Mouse (Mus musculus) spleen, adult 2 months (tissue): Measurements from ENCODE around the gene Lmod3. TPM values are rescaled to one million over a fixed set of nuclear protein-coding genes. Genes with fewer than 3 reads are reported as not detected.

ENCODE experiments used
- DNase-seq, 2 experiments: peaks; one replicate each; pipeline versions ENCODE4 v3.0.0 to v3.0.0-alpha.2; 2012 to 2021; ENCODE audit warnings: low spot score in 2 of 2, low read depth in 1 of 2
- H3K27ac ChIP-seq: fragments of 200-500 bp; 2 replicates; pipeline ENCODE4 v1.5.1; 2012; ENCODE audit warnings: low read length, inconsistent platforms; ENCODE audit not compliant: insufficient read depth
- H3K27me3 ChIP-seq: fragments of 200-500 bp; 2 replicates; pipeline ENCODE4 v1.6.1; 2012; ENCODE audit warnings: mild to moderate bottlenecking, moderate library complexity, low read length, inconsistent platforms; ENCODE audit not compliant: control insufficient read depth, insufficient read depth
- H3K36me3 ChIP-seq: fragments of 200-500 bp; 2 replicates; pipeline ENCODE4 v1.6.1; 2012; ENCODE audit warnings: mild to moderate bottlenecking, low read length, inconsistent platforms; ENCODE audit not compliant: control insufficient read depth, insufficient read depth
- H3K4me1 ChIP-seq: fragments of 200-500 bp; 2 replicates; pipeline ENCODE4 v1.6.1; 2011; ENCODE audit warnings: inconsistent platforms; ENCODE audit not compliant: control insufficient read depth, insufficient read depth, insufficient read length
- H3K4me3 ChIP-seq: fragments of 200-500 bp; 2 replicates; pipeline ENCODE4 v1.5.1; 2011; ENCODE audit warnings: mild to moderate bottlenecking, inconsistent platforms; ENCODE audit not compliant: insufficient read depth, insufficient read length; ENCODE audit errors: extremely low read depth
- CTCF ChIP-seq: fragments of 200-500 bp; IDR thresholded peaks from 2 replicates; pipeline ENCODE4 v1.5.1; 2011; ENCODE audit warnings: mild to moderate bottlenecking, inconsistent platforms; ENCODE audit not compliant: insufficient read depth, insufficient read length, insufficient replicate concordance; ENCODE audit errors: extremely low read depth
- POLR2A ChIP-seq: fragments of 200-500 bp; IDR thresholded peaks from 2 replicates; pipeline ENCODE4 v1.6.1; 2011; ENCODE audit warnings: low read depth, low read length, inconsistent platforms
- WGBS: fragments of 180-500 bp; shearing (Covaris S2); methylation state at CpG from one replicate; pipeline ENCODE4 v1.1.7; 2018; 5-methylcytosine and 5-hydroxymethylcytosine counted together
- polyA plus RNA-seq: library from polyadenylated mRNA; depleted of rRNA; stranded (reverse); fragments of >200 nt; gene quantifications from 2 replicates; pipeline ENCODE4 v1.2.3, GENCODE M21; 2012

The Lmod3 gene
- polyA plus RNA-seq, 1 experiment: not detected

- no peak overlapping the region for H3K27ac ChIP-seq
- H3K36me3 ChIP-seq: no peaks in the 10 kb centered on the region
- H3K27me3 ChIP-seq: no peaks in the 10 kb centered on the region
- TF ChIP-seq CTCF (no peak), POLR2A (no peak)
- DNase-seq: no peak
- H3K4me1 ChIP-seq: peaks cover 7% of the 10 kb centered on the region; the same call in 1 of the 2 replicates
- 45% methylated on average over 5 of the region's 5 CpGs for WGBS
- no peak overlapping the region for H3K4me3 ChIP-seq
Measured at GRCm38 (mm10) chr6:97276890-97277497, 24.4 kb upstream of the Lmod3 start.

GRCm38 (mm10) chr6:97276366-97276765, 23.8 kb upstream of the Lmod3 start:
- H3K27ac ChIP-seq: no peak overlapping the region
- peaks cover 7% of the 10 kb centered on the region; the same call in 1 of the 2 replicates for H3K4me1 ChIP-seq
- TF ChIP-seq POLR2A (no peak), CTCF (no peak)
- no peak for DNase-seq
- no peaks in the 10 kb centered on the region for H3K27me3 ChIP-seq
- 76% methylated on average over 4 of the region's 4 CpGs for WGBS
- H3K4me3 ChIP-seq: no peak overlapping the region
- H3K36me3 ChIP-seq: no peaks in the 10 kb centered on the region

GRCm38 (mm10) chr6:97275760-97276159, 23.2 kb upstream of the Lmod3 start:
- no peak for DNase-seq
- no peak overlapping the region for H3K27ac ChIP-seq
- TF ChIP-seq CTCF (no peak), POLR2A (no peak)
- H3K4me1 ChIP-seq: peaks cover 7% of the 10 kb centered on the region; the same call in 1 of the 2 replicates
- WGBS: 63% methylated on average over 4 of the region's 4 CpGs
- H3K4me3 ChIP-seq: no peak overlapping the region
- H3K36me3 ChIP-seq: no peaks in the 10 kb centered on the region
- no peaks in the 10 kb centered on the region for H3K27me3 ChIP-seq

- WGBS: 68% methylated on average over 3 of the region's 3 CpGs
- TF ChIP-seq CTCF (no peak), POLR2A (no peak)
Measured at GRCm38 (mm10) chr6:97273777-97274176, 21.2 kb upstream of the Lmod3 start.

GRCm38 (mm10) chr6:97273058-97273710, 20.6 kb upstream of the Lmod3 start:
- whole genome bisulfite sequencing: 88% methylated on average over 16 of the region's 16 CpGs
- no peak overlapping the region for H3K4me3 ChIP-seq
- no peak overlapping the region for H3K27ac ChIP-seq
- TF ChIP-seq CTCF (no peak), POLR2A (no peak)
- peaks cover 7% of the 10 kb centered on the region; the same call in 1 of the 2 replicates for H3K4me1 ChIP-seq
- H3K27me3 ChIP-seq: no peaks in the 10 kb centered on the region
- H3K36me3 ChIP-seq: no peaks in the 10 kb centered on the region
- no peak for DNase-seq

More at GRCm38 (mm10) chr6:97273777-97274176, 21.2 kb upstream of the Lmod3 start:
- Histone ChIP-seq H3K4me3 (no peak overlapping the region), H3K27me3 (no peaks in the 10 kb centered on the region), H3K36me3 (no peaks in the 10 kb centered on the region), H3K4me1 (peaks cover 7% of the 10 kb centered on the region; the same call in 1 of the 2 replicates), H3K27ac (no peak overlapping the region)
- no peak for DNase-seq

- TF ChIP-seq CTCF (no peak), POLR2A (no peak)
- no peak overlapping the region for H3K4me3 ChIP-seq
- WGBS: 80% methylated on average over 2 of the region's 2 CpGs
- H3K27ac ChIP-seq: no peak overlapping the region
- peaks cover 5% of the 10 kb centered on the region; the same call in 1 of the 2 replicates for H3K4me1 ChIP-seq
- H3K36me3 ChIP-seq: no peaks in the 10 kb centered on the region
- DNase-seq: no peak
- H3K27me3 ChIP-seq: no peaks in the 10 kb centered on the region
Measured at GRCm38 (mm10) chr6:97272349-97272748, 19.8 kb upstream of the Lmod3 start.

GRCm38 (mm10) chr6:97269596-97269995, 17.0 kb upstream of the Lmod3 start:
- H3K4me3 ChIP-seq: no peak overlapping the region
- H3K27me3 ChIP-seq: no peaks in the 10 kb centered on the region
- 87% methylated on average over 11 of the region's 11 CpGs for WGBS
- H3K27ac ChIP-seq: no peak overlapping the region
- no peaks in the 10 kb centered on the region for H3K4me1 ChIP-seq
- TF ChIP-seq CTCF (no peak), POLR2A (no peak)
- no peaks in the 10 kb centered on the region for H3K36me3 ChIP-seq
- no peak for DNase-seq
